Mouse (Mus musculus): ENCODE measurements around the gene Prkn.

GRCm38 (mm10) chr17:11607931-11608330 lies 767.7 kb downstream of the Prkn start:
- TF ChIP-seq POLR2A (IDR thresholded peaks at IDR 0.05; ENCODE audit: borderline replicate concordance, extremely low read depth, low read depth, low read length), result no peak
- no peak for TF ChIP-seq CTCF (IDR thresholded peaks at IDR 0.05; ENCODE audit: insufficient read depth, low read length)

Data from lung, adult 2 months (tissue).